Mouse (Mus musculus) heart, embryonic 14.5 days (tissue): ENCODE measurements around the gene Plcd1. TPM values are rescaled to one million over a fixed set of nuclear protein-coding genes. Genes with fewer than 3 reads are reported as not detected.
A peak's percentile ranks its signal among the peaks of the same experiment; 100 is the strongest.

ENCODE experiments used
- ATAC-seq: fragments of 200-750 bp; cut with Nextera tagmentation; 2 replicates; pipeline ENCODE4 v1.8.0; 2017; ENCODE audit warnings: low read depth, moderate TSS enrichment; ENCODE audit not compliant: insufficient number of reproducible peaks, insufficient read depth, low FRiP score
- H3K27ac ChIP-seq, 2 experiments: fragments of 200-500 bp in 1 of 2; fragments of 300-500 bp in 1 of 2; sonication (generic) in 1 of 2; replicated peaks in 1 of 2; 2 replicates each; pipeline ENCODE4 v1.5.1; 2012 to 2014; ENCODE audit warnings: low read depth in 2 of 2, low read length in 2 of 2, control low read depth in 1 of 2, mild to moderate bottlenecking in 1 of 2, mixed read lengths in 1 of 2; ENCODE audit not compliant: control insufficient read depth in 1 of 2, insufficient read depth in 1 of 2
- H3K27me3 ChIP-seq: fragments of 300-500 bp; sonication (generic); 2 replicates; pipeline ENCODE4 v1.6.1; 2014; ENCODE audit warnings: mild to moderate bottlenecking, low read length, control low read depth; ENCODE audit not compliant: control insufficient read depth, insufficient read depth
- H3K36me3 ChIP-seq: fragments of 300-500 bp; sonication (generic); 2 replicates; pipeline ENCODE4 v1.6.1; 2014; ENCODE audit warnings: mild to moderate bottlenecking, control low read depth, low read length, mixed read lengths; ENCODE audit not compliant: control insufficient read depth, insufficient read depth
- H3K4me1 ChIP-seq, 2 experiments: fragments of 200-500 bp in 1 of 2; fragments of 300-500 bp in 1 of 2; sonication (generic) in 1 of 2; 2 replicates each; pipeline ENCODE4 v1.6.1; 2012 to 2014; ENCODE audit warnings: low read length in 2 of 2, control low read depth in 1 of 2, mixed read lengths in 1 of 2; ENCODE audit not compliant: control insufficient read depth in 2 of 2, insufficient read depth in 2 of 2
- H3K4me2 ChIP-seq: fragments of 300-500 bp; sonication (generic); 2 replicates; pipeline ENCODE4 v1.6.1; 2014; ENCODE audit warnings: mild to moderate bottlenecking, low read length
- H3K4me3 ChIP-seq, 2 experiments: fragments of 200-500 bp in 1 of 2; fragments of 300-500 bp in 1 of 2; sonication (generic) in 1 of 2; 2 replicates each; pipeline ENCODE4 v1.5.1; 2012 to 2014; ENCODE audit warnings: low read length in 2 of 2, mild to moderate bottlenecking in 2 of 2, control low read depth in 1 of 2, low read depth in 1 of 2, moderate library complexity in 1 of 2; ENCODE audit not compliant: control insufficient read depth in 1 of 2, insufficient read depth in 1 of 2
- H3K9ac ChIP-seq: fragments of 300-500 bp; sonication (generic); 2 replicates; pipeline ENCODE4 v1.6.1; 2014; ENCODE audit warnings: mild to moderate bottlenecking, low read length
- H3K9me3 ChIP-seq: fragments of 300-500 bp; sonication (generic); 2 replicates; pipeline ENCODE4 v1.6.1; 2016; ENCODE audit warnings: low read length, control low read depth; ENCODE audit not compliant: control insufficient read depth
- WGBS: fragments of 180-500 bp; shearing (Covaris S2); extraction: QIAGEN DNeasy Blood & Tissue Kit; methylation state at CpG from one replicate; pipeline ENCODE4 v1.1.7; 2014; 5-methylcytosine and 5-hydroxymethylcytosine counted together
- polyA plus RNA-seq: library from polyadenylated mRNA; unstranded; fragments of >200 nt; fragmentation: Nextera tagmentation; extraction: Ambion mirVana; gene quantifications from 2 replicates; pipeline ENCODE4 v1.2.1, GENCODE M21; 2014

The Plcd1 gene
- polyA plus RNA-seq, 1 experiment from 2014 or later = 18.1 TPM

DNA sequence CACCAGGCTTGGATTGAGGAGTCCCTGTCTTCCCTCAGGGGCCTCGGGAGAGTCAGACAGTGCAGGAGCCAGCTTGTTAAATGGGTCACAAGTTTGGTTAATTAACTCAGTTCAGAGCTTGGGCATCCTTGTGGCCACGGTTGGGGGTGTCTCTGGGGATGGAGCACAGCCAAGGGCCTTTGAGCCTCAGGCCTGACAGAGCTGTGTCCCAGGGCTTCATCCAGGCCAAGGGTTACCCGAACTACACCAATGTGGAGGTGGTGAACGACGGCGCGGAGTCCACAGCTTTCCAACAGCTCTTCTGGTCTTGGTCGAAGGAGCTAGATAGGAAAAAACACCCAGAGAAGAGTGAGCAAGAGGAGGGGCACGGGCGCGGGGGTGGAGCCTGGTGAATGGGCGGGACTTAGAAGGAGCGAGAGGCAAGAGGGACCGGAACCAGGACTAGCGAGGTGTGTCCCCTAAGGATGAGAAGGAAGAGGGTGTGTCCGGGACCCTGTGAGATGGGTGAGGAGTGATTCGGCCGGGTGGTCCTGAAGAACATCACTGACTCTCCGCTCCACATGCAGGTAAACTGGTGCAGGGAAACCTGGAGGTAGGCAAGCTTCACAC lies 30.2 kb downstream of the Plcd1 start:
- H3K9me3 ChIP-seq = no peaks in the 10 kb centered on the region
- ATAC-seq = no peak
- H3K4me2 ChIP-seq = peak overlapping the region; percentile 27; the same call in 1 of the 2 replicates
- H3K4me3 ChIP-seq = no peak overlapping the region
- H3K4me1 ChIP-seq = peaks cover 2 to 3% of the 10 kb centered on the region in 2 experiments; a peak in 2 of 4 replicates
- 20% methylated on average over 19 of the region's 19 CpGs for WGBS
- no peak overlapping the region for H3K9ac ChIP-seq
- H3K27me3 ChIP-seq = no peaks in the 10 kb centered on the region
- no peaks in the 10 kb centered on the region for H3K36me3 ChIP-seq
- H3K27ac ChIP-seq = no peak overlapping the region

GRCm38 (mm10) chr9:119060701-119061100 lies 32.6 kb downstream of the Plcd1 start:
- ATAC-seq = no peak
- Histone ChIP-seq H3K4me2 (no peak overlapping the region), H3K9me3 (no peaks in the 10 kb centered on the region), H3K4me1 (peaks cover 2 to 3% of the 10 kb centered on the region in 2 experiments; a peak in 2 of 4 replicates), H3K4me3 (no peak overlapping the region), H3K9ac (no peak overlapping the region), H3K27me3 (no peaks in the 10 kb centered on the region), H3K27ac (no peak overlapping the region), H3K36me3 (no peaks in the 10 kb centered on the region)
- 86% methylated on average over 10 of the region's 10 CpGs for WGBS

GRCm38 (mm10) chr9:119058245-119058644 lies 35.1 kb downstream of the Plcd1 start:
- Histone ChIP-seq H3K9ac (no peak overlapping the region; the same call in 1 of the 2 replicates), H3K27me3 (no peaks in the 10 kb centered on the region), H3K4me2 (no peak overlapping the region), H3K4me1 (peaks cover 3 to 7% of the 10 kb centered on the region in 2 experiments; a peak in 2 of 4 replicates), H3K4me3 (no peak overlapping the region), H3K36me3 (no peaks in the 10 kb centered on the region), H3K27ac (no peak overlapping the region), H3K9me3 (no peaks in the 10 kb centered on the region)
- no peak for ATAC-seq
- 66% methylated on average over 7 of the region's 7 CpGs for WGBS

DNA sequence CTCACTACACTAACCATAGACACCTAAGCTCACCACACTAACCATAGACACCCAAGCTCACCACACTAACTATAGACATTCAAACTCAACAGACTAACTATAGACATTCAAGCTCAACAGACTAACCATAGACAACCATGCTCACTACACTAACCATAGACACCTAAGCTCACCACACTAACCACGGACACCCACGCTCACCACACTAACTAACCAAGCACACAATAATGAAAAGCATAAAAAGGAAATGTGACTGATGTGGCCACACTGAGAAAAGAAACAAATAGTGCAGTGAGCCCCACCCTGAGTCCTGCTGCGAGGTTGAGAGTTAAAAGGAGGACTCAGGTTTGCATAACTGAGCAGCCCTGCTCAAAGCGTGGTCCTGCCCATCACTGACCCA lies 38.0 kb downstream of the Plcd1 start:
- Histone ChIP-seq H3K9me3 (no peaks in the 10 kb centered on the region), H3K9ac (no peak overlapping the region), H3K27me3 (no peaks in the 10 kb centered on the region), H3K4me1 (peaks cover 15 to 18% of the 10 kb centered on the region in 2 experiments), H3K4me3 (no peak overlapping the region), H3K27ac (no peak overlapping the region), H3K4me2 (no peak overlapping the region), H3K36me3 (no peaks in the 10 kb centered on the region)
- ATAC-seq = no peak
- 88% methylated on average over 4 of the region's 4 CpGs for WGBS

- no peaks in the 10 kb centered on the region for H3K27me3 ChIP-seq
- H3K4me2 ChIP-seq = no peak overlapping the region
- ATAC-seq = no peak
- no peak overlapping the region for H3K27ac ChIP-seq
- H3K9me3 ChIP-seq = no peaks in the 10 kb centered on the region
- H3K4me1 ChIP-seq = peaks cover 15 to 18% of the 10 kb centered on the region in 2 experiments
- H3K9ac ChIP-seq = no peak overlapping the region
- H3K36me3 ChIP-seq = no peaks in the 10 kb centered on the region
- no peak overlapping the region for H3K4me3 ChIP-seq
- 77% methylated on average over 9 of the region's 9 CpGs for WGBS
Measured at GRCm38 (mm10) chr9:119053964-119054576, 39.2 kb downstream of the Plcd1 start.

GRCm38 (mm10) chr9:119052154-119052944 lies 41.0 kb downstream of the Plcd1 start, which contains the start of gene Vill:
Vill (plus strand) TSS chr9:119052778.
- Histone ChIP-seq H3K4me1 (peaks cover 15 to 16% of the 10 kb centered on the region in 2 experiments), H3K9me3 (no peaks in the 10 kb centered on the region), H3K4me3 (peak within 1 kb of the TSS; percentile 41 to 48), H3K27ac (no peak within 1 kb of the TSS), H3K36me3 (no peaks in the 10 kb centered on the region), H3K9ac (peak within 1 kb of the TSS; percentile 69), H3K4me2 (peak within 1 kb of the TSS; percentile 82), H3K27me3 (no peaks in the 10 kb centered on the region)
- ATAC-seq = peak; percentile 82
- 8% methylated on average over 22 of the region's 22 CpGs for WGBS

- no peak overlapping the region for H3K4me3 ChIP-seq
- H3K36me3 ChIP-seq = no peaks in the 10 kb centered on the region
- no peak overlapping the region for H3K9ac ChIP-seq
- H3K27ac ChIP-seq = no peak overlapping the region
- no peak for ATAC-seq
- H3K27me3 ChIP-seq = no peaks in the 10 kb centered on the region
- 57% methylated on average over 2 of the region's 2 CpGs for WGBS
- H3K4me2 ChIP-seq = no peak overlapping the region
- no peaks in the 10 kb centered on the region for H3K9me3 ChIP-seq
- peaks cover 15 to 16% of the 10 kb centered on the region in 2 experiments for H3K4me1 ChIP-seq
Measured at GRCm38 (mm10) chr9:119051158-119051557, 42.1 kb downstream of the Plcd1 start.
